Mouse (Mus musculus): Measurements from ENCODE around the gene Fto.

Gene Fto

GRCm38 (mm10) chr8:91312835-91313832 lies at the start of gene Fto, which contains the start of gene Rpgrip1l:
Fto (plus strand) TSS chr8:91313525.
Rpgrip1l (minus strand) TSS chr8:91313262.
- DNase-seq (ENCODE audit: low spot score): peak; percentile 84

GRCm38 (mm10) chr8:91263939-91264338 lies 49.4 kb upstream of the Fto start:
- no peak for DNase-seq (ENCODE audit: low spot score)

- DNase-seq (ENCODE audit: low spot score): no peak
These were observed 48.8 kb upstream of the Fto start for GRCm38 (mm10) chr8:91264564-91264963.

- DNase-seq (ENCODE audit: low spot score): no peak
These were observed 43.9 kb upstream of the Fto start for GRCm38 (mm10) chr8:91269374-91269958.

- DNase-seq (ENCODE audit: low spot score): no peak
These were observed 39.8 kb upstream of the Fto start for GRCm38 (mm10) chr8:91273493-91273892.

GRCm38 (mm10) chr8:91276337-91276736 lies 37.0 kb upstream of the Fto start:
- no peak for DNase-seq (ENCODE audit: low spot score)

- DNase-seq (ENCODE audit: low spot score): no peak
These were observed 35.3 kb upstream of the Fto start for GRCm38 (mm10) chr8:91278060-91278459.

GRCm38 (mm10) chr8:91280467-91281212 lies 32.7 kb upstream of the Fto start:
- DNase-seq (ENCODE audit: low spot score): no peak

- DNase-seq (ENCODE audit: low spot score): no peak
These were observed 31.8 kb upstream of the Fto start for GRCm38 (mm10) chr8:91281545-91281944.

GRCm38 (mm10) chr8:91282655-91283054 lies 30.7 kb upstream of the Fto start:
- no peak for DNase-seq (ENCODE audit: low spot score)

GRCm38 (mm10) chr8:91283815-91284214 lies 29.5 kb upstream of the Fto start:
- no peak for DNase-seq (ENCODE audit: low spot score)

GRCm38 (mm10) chr8:91286237-91286636 lies 27.1 kb upstream of the Fto start:
- DNase-seq (ENCODE audit: low spot score): no peak

- DNase-seq (ENCODE audit: low spot score): no peak
These were observed 22.7 kb upstream of the Fto start for GRCm38 (mm10) chr8:91290576-91290975.

- no peak for DNase-seq (ENCODE audit: low spot score)
These were observed 17.5 kb upstream of the Fto start for GRCm38 (mm10) chr8:91295786-91296185.

GRCm38 (mm10) chr8:91298672-91299071 lies 14.7 kb upstream of the Fto start:
- DNase-seq (ENCODE audit: low spot score): no peak

GRCm38 (mm10) chr8:91304481-91305386 lies 8.6 kb upstream of the Fto start:
- DNase-seq (ENCODE audit: low spot score): no peak

- no peak for DNase-seq (ENCODE audit: low spot score)
These were observed 983 bp upstream of the Fto start for GRCm38 (mm10) chr8:91312342-91312741.

- DNase-seq (ENCODE audit: low spot score): no peak
These were observed 4.4 kb downstream of the Fto start for GRCm38 (mm10) chr8:91317567-91318227.

GRCm38 (mm10) chr8:91318938-91319729 lies 5.8 kb downstream of the Fto start:
- DNase-seq (ENCODE audit: low spot score): no peak

- DNase-seq (ENCODE audit: low spot score): no peak
These were observed 10.2 kb downstream of the Fto start for GRCm38 (mm10) chr8:91323511-91323910.

All from urinary bladder, postnatal 10 days (tissue).